Mouse (Mus musculus) olfactory bulb, adult 2 months (tissue): ENCODE measurements around the gene Hnf1b. TPM values are rescaled to one million over a fixed set of nuclear protein-coding genes. Genes with fewer than 3 reads are reported as not detected.

Experiments
- H3K27ac ChIP-seq: fragments of 200-500 bp; 2 replicates; pipeline ENCODE4 v1.5.1; 2012; ENCODE audit warnings: low read depth, low read length; ENCODE audit not compliant: insufficient read depth
- H3K4me1 ChIP-seq: fragments of 200-500 bp; 2 replicates; pipeline ENCODE4 v1.6.1; 2012; ENCODE audit warnings: low read length; ENCODE audit not compliant: control insufficient read depth, insufficient read depth
- H3K4me3 ChIP-seq: fragments of 200-500 bp; 2 replicates; pipeline ENCODE4 v1.5.1; 2012; ENCODE audit warnings: mild to moderate bottlenecking, low read depth, low read length, moderate library complexity; ENCODE audit not compliant: insufficient read depth
- CTCF ChIP-seq: fragments of 200-500 bp; IDR thresholded peaks from 2 replicates; pipeline ENCODE4 v1.5.1; 2012; ENCODE audit warnings: low read depth, mild to moderate bottlenecking, low read length, moderate library complexity; ENCODE audit not compliant: insufficient read depth
- POLR2A ChIP-seq: fragments of 200-500 bp; IDR thresholded peaks from 2 replicates; pipeline ENCODE4 v1.6.1; 2012; ENCODE audit warnings: mild to moderate bottlenecking, low read depth, low read length, moderate library complexity; ENCODE audit not compliant: insufficient read depth
- WGBS: fragments of 180-500 bp; shearing (Covaris S2); methylation state at CpG from one replicate; pipeline ENCODE4 v1.1.7; 2018; 5-methylcytosine and 5-hydroxymethylcytosine counted together
- polyA plus RNA-seq: library from polyadenylated mRNA; stranded (reverse); fragments of >200 nt; gene quantifications from 2 replicates; pipeline ENCODE4 v1.2.4, GENCODE M21; 2012; ENCODE audit warnings: low replicate concordance; ENCODE audit not compliant: missing spikeins, insufficient read depth, insufficient read length

The Hnf1b gene
- polyA plus RNA-seq: not detected in 2 replicates

- 7% methylated on average over 33 of the region's 36 CpGs for WGBS
- H3K4me3 ChIP-seq: no peak within 1 kb of the TSS
- no peak within 1 kb of the TSS for H3K27ac ChIP-seq
- H3K4me1 ChIP-seq: peaks cover 2% of the 10 kb centered on the region; the same call in 1 of the 2 replicates
- TF ChIP-seq POLR2A (no peak), CTCF (no peak)
These were observed at the start of gene Hnf1b for GRCm38 (mm10) chr11:83849529-83850335. Gene Hnf1b (plus strand): TSS chr11:83850063.

DNA sequence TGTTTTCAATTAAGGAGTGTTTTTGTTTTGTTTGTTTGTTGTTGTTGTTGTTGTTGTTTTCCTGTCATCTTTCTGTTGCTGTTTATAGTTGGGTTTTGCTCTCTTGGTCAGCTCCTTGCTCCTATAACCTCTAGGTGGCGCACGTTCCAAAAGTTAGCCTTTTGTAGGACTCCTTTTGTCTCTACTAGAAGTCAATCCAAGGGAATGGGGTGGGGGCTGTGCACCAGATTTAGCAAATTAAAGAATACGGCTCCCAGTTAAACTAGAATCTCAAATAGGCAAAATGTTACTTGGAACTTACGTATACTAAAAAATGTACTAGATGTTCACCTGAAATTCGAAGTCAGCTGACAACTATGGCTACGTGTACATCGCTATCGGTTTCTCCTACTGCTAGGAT lies 47.7 kb upstream of the Hnf1b start:
- Histone ChIP-seq H3K4me3 (no peak overlapping the region), H3K4me1 (no peaks in the 10 kb centered on the region), H3K27ac (no peak overlapping the region)
- TF ChIP-seq CTCF: no peak
- TF ChIP-seq POLR2A: no peak
- WGBS: 69% methylated on average over 8 of the region's 8 CpGs

- TF ChIP-seq POLR2A (no peak), CTCF (no peak)
- Histone ChIP-seq H3K4me3 (no peak overlapping the region), H3K4me1 (no peaks in the 10 kb centered on the region), H3K27ac (no peak overlapping the region)
- 94% methylated on average over 4 of the region's 4 CpGs for WGBS
These were observed 47.3 kb upstream of the Hnf1b start for GRCm38 (mm10) chr11:83802581-83802980.

DNA sequence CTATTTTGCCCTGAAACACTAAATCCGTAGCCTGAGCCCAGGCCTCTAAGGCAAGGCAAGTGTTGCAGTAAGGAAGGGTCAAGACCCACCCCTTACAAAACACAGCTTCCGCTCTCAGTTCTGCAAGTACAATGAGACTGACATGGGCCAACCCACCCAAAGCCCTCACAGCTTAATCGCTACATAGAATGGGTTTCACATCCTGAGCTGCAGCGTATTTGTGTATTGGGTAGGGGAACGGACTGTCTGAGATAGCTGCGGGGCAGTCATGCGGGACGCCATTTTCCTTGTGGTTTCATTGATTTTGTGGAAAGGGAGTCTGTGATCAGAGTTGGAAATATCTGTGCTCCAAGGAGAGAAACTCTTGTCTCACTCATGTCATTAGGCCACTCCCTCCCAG lies 39.4 kb upstream of the Hnf1b start:
- no peak overlapping the region for H3K27ac ChIP-seq
- no peak overlapping the region for H3K4me3 ChIP-seq
- no peaks in the 10 kb centered on the region for H3K4me1 ChIP-seq
- TF ChIP-seq CTCF (no peak), POLR2A (no peak)
- WGBS: 82% methylated on average over 8 of the region's 8 CpGs

- TF ChIP-seq POLR2A (no peak), CTCF (no peak)
- H3K27ac ChIP-seq: no peak overlapping the region
- 87% methylated on average over 5 of the region's 5 CpGs for WGBS
- H3K4me1 ChIP-seq: no peaks in the 10 kb centered on the region
- no peak overlapping the region for H3K4me3 ChIP-seq
These were observed 34.7 kb upstream of the Hnf1b start for GRCm38 (mm10) chr11:83815191-83815590.

- no peak overlapping the region for H3K4me3 ChIP-seq
- WGBS: 2% methylated on average over 9 of the region's 9 CpGs
- TF ChIP-seq CTCF (no peak), POLR2A (no peak)
- H3K27ac ChIP-seq: no peak overlapping the region
- no peaks in the 10 kb centered on the region for H3K4me1 ChIP-seq
These were observed 34.2 kb upstream of the Hnf1b start for GRCm38 (mm10) chr11:83815628-83816027.

DNA sequence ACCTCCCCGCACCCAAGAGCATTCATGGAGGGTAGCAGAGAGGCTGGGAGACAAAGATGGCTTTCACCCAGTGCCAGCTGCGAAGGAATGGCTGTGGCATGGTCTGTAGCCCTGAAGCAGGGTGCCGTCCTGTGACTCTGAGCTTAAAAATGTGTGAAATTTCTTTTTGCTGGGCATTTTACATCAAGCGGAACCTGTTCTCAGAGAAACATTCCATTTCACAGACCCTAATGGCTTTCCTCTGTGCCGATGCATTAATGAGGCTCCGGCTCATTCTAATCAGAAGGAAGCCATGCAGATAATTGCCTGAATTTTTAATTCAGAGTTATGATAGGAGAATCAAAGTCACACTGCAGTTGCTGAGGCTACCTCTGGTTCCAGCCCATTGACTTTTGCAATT lies 32.8 kb upstream of the Hnf1b start:
- H3K4me1 ChIP-seq: no peaks in the 10 kb centered on the region
- no peak overlapping the region for H3K27ac ChIP-seq
- 45% methylated on average over 6 of the region's 6 CpGs for WGBS
- H3K4me3 ChIP-seq: no peak overlapping the region
- TF ChIP-seq CTCF: no peak
- TF ChIP-seq POLR2A: no peak

- Histone ChIP-seq H3K4me1 (no peaks in the 10 kb centered on the region), H3K27ac (no peak overlapping the region), H3K4me3 (no peak overlapping the region)
- WGBS: 79% methylated on average over 4 of the region's 4 CpGs
- TF ChIP-seq CTCF: no peak
- no peak for TF ChIP-seq POLR2A
These were observed 31.9 kb upstream of the Hnf1b start for GRCm38 (mm10) chr11:83817994-83818393.

DNA sequence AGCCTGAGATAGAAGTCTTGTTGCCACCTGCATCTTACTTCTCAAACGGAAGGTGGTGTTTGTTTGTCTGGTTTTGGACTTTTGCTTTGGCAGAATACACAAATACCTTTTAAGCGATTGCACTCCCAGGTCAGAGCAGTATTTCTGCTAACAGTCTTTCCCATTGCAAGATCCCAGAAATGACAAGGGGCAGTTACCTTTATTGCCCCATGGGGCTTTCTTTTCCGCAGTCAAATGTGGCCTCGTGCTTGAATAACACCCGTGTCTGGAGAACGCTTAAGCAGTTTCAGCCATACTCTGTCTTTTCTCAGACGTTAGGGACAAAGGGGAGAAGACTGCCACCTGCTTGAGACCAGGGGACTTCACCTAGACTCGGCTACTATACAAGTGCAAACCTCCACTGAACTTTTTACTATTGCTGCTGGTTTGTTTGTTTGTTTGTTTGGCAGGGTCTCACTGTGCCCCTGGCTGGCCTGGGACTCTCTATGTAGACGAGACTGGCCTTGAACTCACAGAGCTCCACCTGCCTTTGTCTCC lies 31.2 kb upstream of the Hnf1b start:
- 73% methylated on average over 9 of the region's 9 CpGs for WGBS
- no peaks in the 10 kb centered on the region for H3K4me1 ChIP-seq
- no peak overlapping the region for H3K4me3 ChIP-seq
- TF ChIP-seq POLR2A (no peak), CTCF (no peak)
- no peak overlapping the region for H3K27ac ChIP-seq
